Mouse (Mus musculus): ENCODE measurements around the gene Pir.

Gene Pir

DNA sequence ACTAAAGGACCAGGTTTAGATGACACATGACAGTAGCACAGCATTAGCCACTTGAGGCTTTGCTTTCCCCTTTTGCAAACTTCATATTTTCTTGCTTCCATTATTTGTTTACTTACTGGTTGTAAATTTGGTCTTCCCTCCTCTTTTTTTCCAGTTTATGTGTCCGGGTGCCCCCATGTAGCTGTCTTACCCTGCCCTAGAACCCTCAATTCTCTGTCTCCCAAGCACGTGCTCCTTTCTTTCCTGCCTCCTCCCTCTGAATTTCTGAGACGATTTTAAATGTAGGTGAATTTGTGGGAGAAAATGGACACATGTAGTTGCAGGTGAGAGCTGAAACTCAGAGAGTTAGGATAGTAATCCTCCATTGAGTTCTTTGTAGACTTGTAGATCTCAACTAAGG is 151.3 kb downstream of the Pir start:
- in situ Hi-C loops (cut with MboI, MseI) = loop anchor here (25.0 kb wide), 1 partner anchor 458 kb away; the partner anchor contains the start of gene Zrsr2

Data from regulatory T cell (primary cell).